Mouse (Mus musculus) thymus, postnatal 10 days (tissue): ENCODE measurements around the gene Lmf1.

Source experiments
- DNase-seq, 2 experiments: peaks; one replicate each; pipeline ENCODE4 v3.0.0; 2021; ENCODE audit warnings: low spot score in 2 of 2

The Lmf1 gene

DNA sequence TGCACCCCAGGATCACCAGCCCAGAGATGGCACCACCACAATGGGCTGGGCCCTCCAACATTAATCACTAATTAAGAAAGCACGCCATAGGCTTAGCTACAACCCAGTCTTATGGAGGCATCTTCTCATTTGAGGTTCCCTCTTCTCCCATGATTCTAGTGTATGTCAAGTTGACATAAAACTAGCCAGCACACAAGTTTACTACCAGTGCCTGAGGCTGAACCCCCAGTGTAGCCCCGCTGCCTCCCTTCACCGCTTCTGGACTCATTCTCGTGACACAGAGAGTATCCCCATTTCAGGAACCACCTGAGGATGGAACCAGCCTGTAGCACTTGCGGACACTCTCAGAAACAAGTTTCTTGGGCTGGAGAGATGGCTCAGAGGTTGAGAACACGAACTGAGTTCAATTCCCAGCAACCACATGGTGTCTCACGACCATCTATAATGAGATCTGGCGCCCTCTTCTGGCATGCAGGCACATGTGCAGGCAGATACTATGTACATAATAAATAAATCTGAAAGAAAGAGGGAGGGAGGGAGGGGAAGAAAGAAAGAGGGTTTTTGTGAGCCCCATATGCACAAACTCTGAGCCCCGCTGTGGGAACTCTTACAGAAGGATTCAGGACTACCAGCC is 122.1 kb downstream of the Lmf1 start:
- DNase-seq = no peak

DNA sequence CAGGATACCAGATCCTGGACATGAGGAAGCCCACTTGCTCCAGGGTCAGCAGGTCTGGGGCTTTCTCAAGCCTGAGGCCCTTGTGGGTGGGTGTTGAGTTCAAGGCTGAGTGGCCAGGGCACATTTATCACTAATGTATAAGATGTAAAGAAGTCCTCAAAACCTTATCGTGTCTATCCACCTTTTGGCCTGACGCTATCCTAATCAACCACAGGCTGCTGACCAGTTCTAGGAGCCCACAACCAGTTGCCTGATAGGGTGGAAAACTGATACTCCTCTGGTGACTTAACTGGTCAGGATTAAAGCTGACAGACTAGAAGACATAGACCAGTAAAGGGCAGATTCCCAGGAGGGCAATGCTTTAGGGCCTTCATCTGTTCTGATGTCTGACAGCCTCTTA is 131.1 kb downstream of the Lmf1 start:
- no peak for DNase-seq

DNA sequence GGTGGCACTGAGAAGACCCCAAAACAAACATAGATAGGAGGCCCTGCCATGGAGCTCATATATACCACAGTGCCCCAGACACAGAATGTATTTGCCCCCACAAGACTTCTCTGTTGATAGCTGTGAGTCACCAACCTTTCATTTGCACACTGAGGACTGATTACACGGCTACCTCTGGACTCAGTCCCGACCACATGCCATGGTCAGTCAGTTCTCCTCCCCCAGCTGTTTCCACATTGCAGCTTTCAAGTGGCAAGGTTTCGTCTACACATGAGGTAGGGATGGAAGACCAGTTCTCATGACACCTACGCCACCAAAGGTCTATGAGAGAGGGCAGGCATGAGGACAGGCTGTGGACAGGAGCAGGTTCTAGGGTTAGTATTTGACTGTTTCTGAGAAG is 132.3 kb downstream of the Lmf1 start:
- no peak for DNase-seq
